ENCODE assay signal across 18 mouse cellular contexts in genomic region chr19:44005025-44005424, GRCm38 (mm10). TPM values are rescaled to one million over a fixed set of nuclear protein-coding genes. Genes with fewer than 3 reads are reported as not detected.
DNase-seq lines count a peak whose midpoint lies in the region.
"Had no signal": no experiment of that assay in that cellular context is flagged by ENCODE, and none has a peak within 500 bp of the region (broad histone marks: within the 10 kb centered on the region; RNA-seq: fewer than 3 reads in every experiment).

No protein-coding gene starts in this region.

- intact Hi-C loops in heart, postnatal 10 days (cut with DNase I), result no loop called here
- intact Hi-C loops in left cerebral cortex, postnatal 14 days (cut with DNase I), result no loop called here

- DNase-seq in A20 (ENCODE audit: low read depth, low spot score), result peak; percentile 33
- DNase-seq in CD4-positive helper T cell, adult 2 months (ENCODE audit: low read depth, low spot score), result peak; percentile 3
- DNase-seq in brain, adult 2 months (ENCODE audit: low read depth, low spot score), result peak; percentile 38
- no peak for DNase-seq in heart, postnatal 10 days
- DNase-seq in left cerebral cortex, postnatal 14 days (ENCODE audit: low spot score in 2 of 2), result no peak
- DNase-seq in right cerebral cortex, adult 18-20 months, result no peak
- DNase-seq: adrenal gland, adult 8-10 months; adrenal gland, postnatal 14 days; adrenal gland, postnatal 36 days; B cell, adult 2 months; cerebellum, adult 11 months; cerebellum, adult 18-20 months; cerebellum, adult 9-10 months; cerebellum, postnatal 10 days; cerebellum, postnatal 25 days; forebrain, postnatal 0 days had no signal

RNA-seq across cellular contexts. Expression of gene Cpn1, which starts 18.7 kb away (rescaled TPM):
- total RNA-seq in heart, postnatal 10 days (2021), result not detected
- under 1 TPM; 0.15 to 0.31 TPM for total RNA-seq in left cerebral cortex, postnatal 14 days (2021)
- total RNA-seq: adrenal gland, adult 18-20 months; G1E had no signal

RNA-seq across cellular contexts. Expression of gene Cyp2c23, which starts 24.0 kb away (rescaled TPM):
- total RNA-seq in heart, postnatal 10 days (2021), result under 1 TPM in 1 of 2 experiments, not detected in 1; 0.27 TPM
- total RNA-seq in left cerebral cortex, postnatal 14 days (2021), result under 1 TPM; 0.24 to 0.40 TPM
- total RNA-seq: forebrain, postnatal 0 days had no signal

Comparison
In these comparisons a context has a peak if more than half of its experiments do, and no peak if none do; other contexts are left out.
1. DNase-seq: peak in A20 (single experiment), CD4-positive helper T cell, adult 2 months (single experiment) and brain, adult 2 months (single experiment); none in heart, postnatal 10 days (0 of 2), left cerebral cortex, postnatal 14 days (0 of 2) and right cerebral cortex, adult 18-20 months (single experiment).